Mouse (Mus musculus) erythroblast, embryonic 14.5 days (primary cell): ENCODE results near the gene Nav2. TPM values are rescaled to one million over a fixed set of nuclear protein-coding genes. Genes with fewer than 3 reads are reported as not detected.

Experiments used
- H3K27me3 ChIP-seq: 2 replicates; pipeline ENCODE4 v1.6.1; 2012; ENCODE audit warnings: inconsistent platforms; ENCODE audit not compliant: control insufficient read depth
- H3K36me3 ChIP-seq: 2 replicates; pipeline ENCODE4 v1.6.1; 2012; ENCODE audit warnings: mild to moderate bottlenecking, inconsistent platforms; ENCODE audit not compliant: control insufficient read depth
- H3K4me1 ChIP-seq: 2 replicates; pipeline ENCODE4 v1.6.1; 2012; ENCODE audit warnings: inconsistent platforms; ENCODE audit not compliant: control insufficient read depth
- H3K4me3 ChIP-seq: replicated peaks from 2 replicates; pipeline ENCODE3; 2012; ENCODE audit warnings: moderate library complexity, mild to moderate bottlenecking, inconsistent platforms
- H3K9me3 ChIP-seq: 2 replicates; pipeline ENCODE4 v1.6.1; 2012; ENCODE audit warnings: low read length, inconsistent platforms, mixed read lengths; ENCODE audit not compliant: control insufficient read depth
- GATA1 ChIP-seq: IDR thresholded peaks from 2 replicates; pipeline ENCODE4 v1.6.1; 2012; ENCODE audit warnings: low read length, inconsistent platforms, mixed read lengths
- TAL1 ChIP-seq: IDR thresholded peaks from 3 replicates; pipeline ENCODE4 v1.6.1; 2012; ENCODE audit warnings: low read length, inconsistent platforms, mixed read lengths
- polyA plus RNA-seq: library from polyadenylated mRNA; stranded (reverse); fragments of >175 nt; gene quantifications from 2 replicates; pipeline ENCODE4 v1.2.3, GENCODE M21; 2012

Nav2 gene
- polyA plus RNA-seq, 1 experiment: 0.11 TPM

GRCm38 (mm10) chr7:49400463-49400862 lies 491.9 kb downstream of the Nav2 start:
- Histone ChIP-seq H3K9me3 (no peaks in the 10 kb centered on the region), H3K4me1 (peaks cover 4% of the 10 kb centered on the region; the same call in 1 of the 2 replicates), H3K27me3 (no peaks in the 10 kb centered on the region), H3K36me3 (no peaks in the 10 kb centered on the region), H3K4me3 (no peak overlapping the region)
- TF ChIP-seq TAL1 (no peak), GATA1 (no peak)

GRCm38 (mm10) chr7:49402526-49402925 lies 494.0 kb downstream of the Nav2 start:
- TF ChIP-seq TAL1 (no peak), GATA1 (no peak)

GRCm38 (mm10) chr7:49407688-49408087 lies 499.2 kb downstream of the Nav2 start:
- no peaks in the 10 kb centered on the region for H3K36me3 ChIP-seq
- no peaks in the 10 kb centered on the region for H3K27me3 ChIP-seq
- no peaks in the 10 kb centered on the region for H3K4me1 ChIP-seq
- no peak for TF ChIP-seq TAL1
- no peak for TF ChIP-seq GATA1
- H3K4me3 ChIP-seq: no peak overlapping the region
- no peaks in the 10 kb centered on the region for H3K9me3 ChIP-seq

More at GRCm38 (mm10) chr7:49402526-49402925, 494.0 kb downstream of the Nav2 start:
- peaks cover 4% of the 10 kb centered on the region; the same call in 1 of the 2 replicates for H3K4me1 ChIP-seq
- no peak overlapping the region for H3K4me3 ChIP-seq
- H3K27me3 ChIP-seq: no peaks in the 10 kb centered on the region
- no peaks in the 10 kb centered on the region for H3K9me3 ChIP-seq
- no peaks in the 10 kb centered on the region for H3K36me3 ChIP-seq

- Histone ChIP-seq H3K4me3 (no peak overlapping the region), H3K36me3 (no peaks in the 10 kb centered on the region), H3K4me1 (no peaks in the 10 kb centered on the region), H3K27me3 (no peaks in the 10 kb centered on the region), H3K9me3 (no peaks in the 10 kb centered on the region)
- TF ChIP-seq GATA1 (no peak), TAL1 (no peak)
These were observed 500.1 kb downstream of the Nav2 start for GRCm38 (mm10) chr7:49408625-49409024.

- Histone ChIP-seq H3K27me3 (no peaks in the 10 kb centered on the region), H3K4me1 (no peaks in the 10 kb centered on the region), H3K36me3 (no peaks in the 10 kb centered on the region), H3K9me3 (no peaks in the 10 kb centered on the region), H3K4me3 (no peak overlapping the region)
- no peak for TF ChIP-seq TAL1
- no peak for TF ChIP-seq GATA1
These were observed 500.7 kb downstream of the Nav2 start for GRCm38 (mm10) chr7:49409265-49409664.

GRCm38 (mm10) chr7:49410188-49410587 lies 501.7 kb downstream of the Nav2 start:
- no peaks in the 10 kb centered on the region for H3K9me3 ChIP-seq
- H3K36me3 ChIP-seq: no peaks in the 10 kb centered on the region
- TF ChIP-seq TAL1 (no peak), GATA1 (no peak)
- H3K4me1 ChIP-seq: no peaks in the 10 kb centered on the region
- H3K4me3 ChIP-seq: no peak overlapping the region
- H3K27me3 ChIP-seq: no peaks in the 10 kb centered on the region

- no peaks in the 10 kb centered on the region for H3K9me3 ChIP-seq
- TF ChIP-seq GATA1 (no peak), TAL1 (no peak)
- H3K4me1 ChIP-seq: no peaks in the 10 kb centered on the region
- no peaks in the 10 kb centered on the region for H3K27me3 ChIP-seq
- H3K36me3 ChIP-seq: no peaks in the 10 kb centered on the region
- H3K4me3 ChIP-seq: no peak overlapping the region
These were observed 502.4 kb downstream of the Nav2 start for GRCm38 (mm10) chr7:49410892-49411291.

GRCm38 (mm10) chr7:49411803-49412202 lies 503.3 kb downstream of the Nav2 start:
- no peak for TF ChIP-seq GATA1
- TF ChIP-seq TAL1: no peak
- no peaks in the 10 kb centered on the region for H3K36me3 ChIP-seq
- no peaks in the 10 kb centered on the region for H3K9me3 ChIP-seq
- H3K4me3 ChIP-seq: no peak overlapping the region
- no peaks in the 10 kb centered on the region for H3K4me1 ChIP-seq
- no peaks in the 10 kb centered on the region for H3K27me3 ChIP-seq

- no peaks in the 10 kb centered on the region for H3K36me3 ChIP-seq
- no peak overlapping the region for H3K4me3 ChIP-seq
- H3K9me3 ChIP-seq: no peaks in the 10 kb centered on the region
- H3K27me3 ChIP-seq: no peaks in the 10 kb centered on the region
- no peaks in the 10 kb centered on the region for H3K4me1 ChIP-seq
- no peak for TF ChIP-seq GATA1
- TF ChIP-seq TAL1: no peak
These were observed 506.6 kb downstream of the Nav2 start for GRCm38 (mm10) chr7:49415131-49415530.

GRCm38 (mm10) chr7:49415716-49416115 lies 507.2 kb downstream of the Nav2 start:
- Histone ChIP-seq H3K4me1 (no peaks in the 10 kb centered on the region), H3K36me3 (no peaks in the 10 kb centered on the region), H3K27me3 (no peaks in the 10 kb centered on the region), H3K9me3 (no peaks in the 10 kb centered on the region), H3K4me3 (no peak overlapping the region)
- no peak for TF ChIP-seq GATA1
- no peak for TF ChIP-seq TAL1
